Mouse (Mus musculus) embryonic facial prominence, embryonic 11.5 days (tissue): ENCODE data around the gene Usp16. TPM values are rescaled to one million over a fixed set of nuclear protein-coding genes. Genes with fewer than 3 reads are reported as not detected.
A peak's percentile ranks its signal among the peaks of the same experiment; 100 is the strongest.

Source experiments
- ATAC-seq: fragments of 200-750 bp; cut with Nextera tagmentation; replicated peaks from 2 replicates; pipeline ENCODE4 v1.8.0; 2017; ENCODE audit warnings: low read depth; ENCODE audit not compliant: insufficient number of reproducible peaks, low FRiP score, low TSS enrichment
- DNase-seq: peaks from one replicate; pipeline ENCODE4 v3.0.0-alpha.2; 2015; ENCODE audit warnings: low spot score
- H3K27ac ChIP-seq: fragments of 300-500 bp; sonication (generic); replicated peaks from 2 replicates; pipeline ENCODE4 v1.5.1; 2014; ENCODE audit warnings: mild to moderate bottlenecking, low read depth, low read length, control low read depth
- H3K27me3 ChIP-seq: fragments of 300-500 bp; sonication (generic); 2 replicates; pipeline ENCODE4 v1.6.1; 2014; ENCODE audit warnings: mild to moderate bottlenecking, low read length, moderate library complexity, mixed read lengths; ENCODE audit not compliant: control insufficient read depth, insufficient read depth
- H3K36me3 ChIP-seq: fragments of 300-500 bp; sonication (generic); replicated peaks from 2 replicates; pipeline ENCODE4 v1.6.1; 2014; ENCODE audit warnings: low read depth, mild to moderate bottlenecking, low read length, moderate library complexity, mixed read lengths; ENCODE audit not compliant: control insufficient read depth, insufficient read depth
- H3K4me1 ChIP-seq: fragments of 300-500 bp; sonication (generic); 2 replicates; pipeline ENCODE4 v1.6.1; 2014; ENCODE audit warnings: low read length, mixed read lengths; ENCODE audit not compliant: control insufficient read depth, insufficient read depth
- H3K4me2 ChIP-seq: fragments of 300-500 bp; sonication (generic); 2 replicates; pipeline ENCODE4 v1.6.1; 2014; ENCODE audit warnings: low read depth, mild to moderate bottlenecking, control low read depth, low read length, moderate library complexity
- H3K4me3 ChIP-seq: fragments of 300-500 bp; sonication (generic); 2 replicates; pipeline ENCODE4 v1.5.1; 2014; ENCODE audit warnings: low read depth, low read length, control low read depth
- H3K9ac ChIP-seq: fragments of 300-500 bp; sonication (generic); replicated peaks from 2 replicates; pipeline ENCODE4 v1.6.1; 2014; ENCODE audit warnings: mild to moderate bottlenecking, control low read depth, low read length
- H3K9me3 ChIP-seq: fragments of 300-500 bp; sonication (generic); replicated peaks from 2 replicates; pipeline ENCODE4 v1.6.1; 2016; ENCODE audit warnings: mild to moderate bottlenecking, low read length, inconsistent platforms, mixed read lengths; ENCODE audit not compliant: control insufficient read depth
- WGBS: fragments of 180-500 bp; shearing (Covaris S2); extraction: QIAGEN DNeasy Blood & Tissue Kit; methylation state at CpG from one replicate; pipeline ENCODE4 v1.1.7; 2014; 5-methylcytosine and 5-hydroxymethylcytosine counted together
- polyA plus RNA-seq: library from polyadenylated mRNA; unstranded; fragments of >200 nt; fragmentation: Nextera tagmentation; extraction: Ambion mirVana; gene quantifications from 2 replicates; pipeline ENCODE4 v1.2.1, GENCODE M21; 2014

The Usp16 gene
- polyA plus RNA-seq, 1 experiment from 2014 or later, result 44.2 TPM

- H3K27me3 ChIP-seq, result no peaks in the 10 kb centered on the region
- H3K4me3 ChIP-seq, result no peak overlapping the region
- DNase-seq (peak; percentile 3), ATAC-seq (no peak)
- no peak overlapping the region for H3K4me2 ChIP-seq
- 43% methylated on average over 13 of the region's 13 CpGs for WGBS
- H3K4me1 ChIP-seq, result no peaks in the 10 kb centered on the region
- no peaks in the 10 kb centered on the region for H3K9me3 ChIP-seq
- H3K36me3 ChIP-seq, result no peaks in the 10 kb centered on the region
- no peak overlapping the region for H3K9ac ChIP-seq
- no peak overlapping the region for H3K27ac ChIP-seq
Observed at GRCm38 (mm10) chr16:87501304-87502078, 47.0 kb downstream of the Usp16 start.

GRCm38 (mm10) chr16:87511706-87512105, 57.2 kb downstream of the Usp16 start:
- DNase-seq, result no peak
- no peak for ATAC-seq
- no peak overlapping the region for H3K4me3 ChIP-seq
- H3K27ac ChIP-seq, result no peak overlapping the region
- no peaks in the 10 kb centered on the region for H3K9me3 ChIP-seq
- no peak overlapping the region for H3K4me2 ChIP-seq
- no peaks in the 10 kb centered on the region for H3K36me3 ChIP-seq
- no peaks in the 10 kb centered on the region for H3K27me3 ChIP-seq
- WGBS, result 72% methylated on average over 5 of the region's 5 CpGs
- no peak overlapping the region for H3K9ac ChIP-seq
- H3K4me1 ChIP-seq, result no peaks in the 10 kb centered on the region

- Histone ChIP-seq H3K9ac (no peak overlapping the region), H3K27ac (no peak overlapping the region), H3K27me3 (no peaks in the 10 kb centered on the region), H3K4me2 (no peak overlapping the region), H3K9me3 (no peaks in the 10 kb centered on the region), H3K4me1 (no peaks in the 10 kb centered on the region), H3K4me3 (no peak overlapping the region), H3K36me3 (no peaks in the 10 kb centered on the region)
- 90% methylated on average over 14 of the region's 14 CpGs for WGBS
- no peak for DNase-seq
- no peak for ATAC-seq
Observed at GRCm38 (mm10) chr16:87512331-87512730, 57.8 kb downstream of the Usp16 start.

- no peak overlapping the region for H3K4me3 ChIP-seq
- no peaks in the 10 kb centered on the region for H3K27me3 ChIP-seq
- WGBS, result 89% methylated on average over 5 of the region's 5 CpGs
- no peak overlapping the region for H3K9ac ChIP-seq
- no peaks in the 10 kb centered on the region for H3K36me3 ChIP-seq
- ATAC-seq, result no peak
- no peak for DNase-seq
- H3K27ac ChIP-seq, result no peak overlapping the region
- H3K4me1 ChIP-seq, result no peaks in the 10 kb centered on the region
- no peak overlapping the region for H3K4me2 ChIP-seq
- no peaks in the 10 kb centered on the region for H3K9me3 ChIP-seq
Observed at GRCm38 (mm10) chr16:87524228-87524627, 69.7 kb downstream of the Usp16 start.

- DNase-seq (no peak), ATAC-seq (peak; percentile 14; the same call in 1 of the 2 replicates)
- 63% methylated on average over 8 of the region's 8 CpGs for WGBS
- Histone ChIP-seq H3K27ac (no peak overlapping the region), H3K36me3 (no peaks in the 10 kb centered on the region), H3K9ac (no peak overlapping the region), H3K9me3 (no peaks in the 10 kb centered on the region), H3K4me1 (no peaks in the 10 kb centered on the region), H3K4me3 (no peak overlapping the region), H3K27me3 (no peaks in the 10 kb centered on the region), H3K4me2 (no peak overlapping the region)
Observed at GRCm38 (mm10) chr16:87527553-87528249, 73.2 kb downstream of the Usp16 start.

GRCm38 (mm10) chr16:87528755-87529154, 74.3 kb downstream of the Usp16 start:
- Histone ChIP-seq H3K4me3 (no peak overlapping the region), H3K9ac (no peak overlapping the region), H3K36me3 (no peaks in the 10 kb centered on the region), H3K9me3 (no peaks in the 10 kb centered on the region), H3K4me2 (no peak overlapping the region), H3K27ac (no peak overlapping the region), H3K27me3 (no peaks in the 10 kb centered on the region), H3K4me1 (no peaks in the 10 kb centered on the region)
- DNase-seq, result no peak
- no peak for ATAC-seq
- WGBS, result 50% methylated on average over 10 of the region's 10 CpGs

Other genes starting within 250 kb of the Usp16 start
- gene N6amt1, start 100.5 kb upstream of the Usp16 start, polyA plus RNA-seq, result 17.1 and 18.2 TPM in 2 replicates
- 31.4 and 32.4 TPM in 2 replicates for gene Ltn1, start 22.1 kb upstream of the Usp16 start, polyA plus RNA-seq
- 12.7 and 14.7 TPM in 2 replicates for gene Rwdd2b, start 14.1 kb upstream of the Usp16 start, polyA plus RNA-seq
- gene Cct8, start 41.2 kb downstream of the Usp16 start, polyA plus RNA-seq, result 707 and 756 TPM in 2 replicates
- gene Map3k7cl, start 98.6 kb downstream of the Usp16 start, polyA plus RNA-seq, result not detected in 2 replicates
- gene Bach1, start 244.2 kb downstream of the Usp16 start, polyA plus RNA-seq, result 17.8 and 19.0 TPM in 2 replicates